Mouse (Mus musculus): ENCODE results near the gene Cd2. TPM values are rescaled to one million over a fixed set of nuclear protein-coding genes. Genes with fewer than 3 reads are reported as not detected.

The Cd2 gene
- total RNA-seq, 2 experiments from 2014 or later, result not detected

GRCm38 (mm10) chr3:101274794-101275193, 12.9 kb downstream of the Cd2 start:
- DNase-seq (ENCODE audit: low spot score), result no peak

- peak; percentile 22 for DNase-seq (ENCODE audit: low spot score)
Measured at GRCm38 (mm10) chr3:101274041-101274770, 13.5 kb downstream of the Cd2 start.

- DNase-seq (ENCODE audit: low spot score), result no peak
Measured at GRCm38 (mm10) chr3:101272166-101272565, 15.6 kb downstream of the Cd2 start.

- DNase-seq (ENCODE audit: low spot score), result no peak
Measured at GRCm38 (mm10) chr3:101270833-101271232, 16.9 kb downstream of the Cd2 start.

- no peak for DNase-seq (ENCODE audit: low spot score)
Measured at GRCm38 (mm10) chr3:101268361-101268760, 19.4 kb downstream of the Cd2 start.

- no peak for DNase-seq (ENCODE audit: low spot score)
Measured at GRCm38 (mm10) chr3:101265561-101266091, 22.1 kb downstream of the Cd2 start.

- DNase-seq (ENCODE audit: low spot score), result no peak
Measured at GRCm38 (mm10) chr3:101258976-101259375, 28.8 kb downstream of the Cd2 start.

- no peak for DNase-seq (ENCODE audit: low spot score)
Measured at GRCm38 (mm10) chr3:101256090-101256489, 31.6 kb downstream of the Cd2 start.

- DNase-seq (ENCODE audit: low spot score), result no peak
Measured at GRCm38 (mm10) chr3:101252141-101252540, 35.6 kb downstream of the Cd2 start.

- no peak for DNase-seq (ENCODE audit: low spot score)
Measured at GRCm38 (mm10) chr3:101249846-101250245, 37.9 kb downstream of the Cd2 start.

GRCm38 (mm10) chr3:101245212-101245611, 42.5 kb downstream of the Cd2 start:
- DNase-seq (ENCODE audit: low spot score), result no peak

- DNase-seq (ENCODE audit: low spot score), result no peak
Measured at GRCm38 (mm10) chr3:101243002-101243401, 44.7 kb downstream of the Cd2 start.

- no peak for DNase-seq (ENCODE audit: low spot score)
Measured at GRCm38 (mm10) chr3:101241866-101242265, 45.9 kb downstream of the Cd2 start.

GRCm38 (mm10) chr3:101240859-101241258, 46.9 kb downstream of the Cd2 start:
- DNase-seq (ENCODE audit: low spot score), result no peak

- DNase-seq (ENCODE audit: low spot score), result no peak
Measured at GRCm38 (mm10) chr3:101239236-101239635, 48.5 kb downstream of the Cd2 start.

GRCm38 (mm10) chr3:101238695-101239094, 49.0 kb downstream of the Cd2 start:
- no peak for DNase-seq (ENCODE audit: low spot score)

- DNase-seq (ENCODE audit: low spot score), result no peak
Measured at GRCm38 (mm10) chr3:101236995-101237808, 50.5 kb downstream of the Cd2 start.

GRCm38 (mm10) chr3:101236261-101236660, 51.5 kb downstream of the Cd2 start:
- DNase-seq (ENCODE audit: low spot score), result no peak

- DNase-seq (ENCODE audit: low spot score), result no peak
Measured at GRCm38 (mm10) chr3:101235321-101235720, 52.4 kb downstream of the Cd2 start.

- DNase-seq (ENCODE audit: low spot score), result no peak
Measured at GRCm38 (mm10) chr3:101233424-101233823, 54.3 kb downstream of the Cd2 start.

GRCm38 (mm10) chr3:101232570-101232969, 55.2 kb downstream of the Cd2 start:
- no peak for DNase-seq (ENCODE audit: low spot score)

- DNase-seq (ENCODE audit: low spot score), result no peak
Measured at GRCm38 (mm10) chr3:101230201-101230600, 57.5 kb downstream of the Cd2 start.

GRCm38 (mm10) chr3:101229551-101229930, 58.2 kb downstream of the Cd2 start:
- no peak for DNase-seq (ENCODE audit: low spot score)

Measured in gastrocnemius, adult 18-20 months (tissue).